Mouse (Mus musculus) right cerebral cortex, postnatal 36 days (tissue): Measurements from ENCODE around the gene Pusl1.

Experiments used
- DNase-seq, 2 experiments: peaks; one replicate each; pipeline ENCODE4 v3.0.0; 2022; ENCODE audit warnings: low spot score in 2 of 2, mixed read lengths in 1 of 2

Pusl1 gene

GRCm38 (mm10) chr4:155841651-155842270 is 49.8 kb downstream of the Pusl1 start:
- DNase-seq, result no peak

DNA sequence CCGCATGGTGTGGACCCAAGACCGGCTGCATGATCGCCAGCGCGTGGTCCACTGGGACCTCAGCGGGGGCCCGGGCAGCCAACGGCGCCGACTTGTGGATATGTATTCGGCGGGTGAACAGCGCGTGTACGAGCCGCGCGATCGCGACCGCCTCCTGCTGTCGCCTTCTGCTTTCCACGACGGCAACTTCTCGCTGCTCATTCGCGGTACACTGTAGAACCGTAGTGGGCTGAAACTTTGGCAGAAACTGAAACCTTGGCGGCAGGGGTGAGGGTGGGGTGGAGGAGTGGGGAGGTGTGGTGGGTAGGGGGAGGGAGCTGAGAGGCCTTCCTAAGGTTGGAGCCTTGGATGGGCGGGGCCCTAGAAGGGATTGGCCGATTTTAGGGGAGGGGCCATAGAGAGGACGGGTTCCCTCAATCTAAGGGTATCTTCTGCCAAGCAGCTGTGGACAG is 50.6 kb downstream of the Pusl1 start:
- no peak for DNase-seq

DNA sequence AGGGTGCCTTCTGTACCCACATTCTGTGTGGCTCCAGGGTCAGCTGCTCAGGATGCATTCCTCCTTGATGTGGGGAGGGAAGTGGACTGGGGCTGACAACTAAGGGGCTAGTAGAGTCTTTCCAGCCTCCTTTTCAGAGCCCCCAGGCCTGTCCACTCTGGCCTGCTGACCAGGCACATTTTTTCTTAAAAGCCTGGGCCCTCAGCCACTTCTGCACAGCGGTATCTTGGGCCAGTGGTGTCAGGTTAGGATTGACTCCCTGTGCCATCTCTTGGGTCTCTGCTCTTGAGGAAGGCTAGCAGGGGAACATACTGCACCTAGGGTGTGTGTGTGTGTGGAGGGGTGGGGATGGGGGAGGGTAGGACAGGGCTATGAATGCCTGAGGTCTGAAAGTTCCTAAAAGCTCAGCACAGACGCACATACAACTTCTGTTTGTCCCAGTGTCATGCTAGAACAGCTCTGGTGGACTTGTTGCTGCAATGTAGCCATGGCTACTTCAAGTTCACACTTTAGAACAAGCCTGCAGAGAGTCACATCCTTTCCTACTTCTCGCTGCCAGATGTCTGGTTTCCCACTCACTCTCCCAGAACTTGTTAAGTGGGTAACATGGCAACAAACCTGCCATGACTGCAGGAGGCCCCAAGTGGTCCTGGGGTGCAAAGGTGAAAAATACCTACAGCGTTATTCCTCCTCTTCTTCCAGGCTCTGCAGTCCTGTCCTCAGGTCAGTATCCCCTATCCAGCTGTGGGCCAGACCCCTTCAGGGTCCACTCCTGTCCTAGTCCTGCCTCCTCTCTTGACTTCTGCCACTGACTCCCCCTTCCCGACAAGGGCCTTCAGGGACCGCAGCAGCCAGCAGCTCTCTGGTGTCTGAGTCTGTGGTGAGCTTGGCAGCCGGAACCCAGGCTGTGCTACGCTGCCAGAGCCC is 51.2 kb downstream of the Pusl1 start:
- no peak for DNase-seq

- no peak for DNase-seq
Measured at GRCm38 (mm10) chr4:155839483-155839910, 52.1 kb downstream of the Pusl1 start, which contains the start of gene Mxra8. Gene Mxra8 (plus strand): TSS chr4:155839680.

GRCm38 (mm10) chr4:155838187-155839153 is 53.1 kb downstream of the Pusl1 start:
- DNase-seq, result no peak
